Mouse (Mus musculus): ENCODE measurements at regions not wholly inside any gene's neighbourhood (a gene's known extent, or its start where the extent isn't known, plus 50 kb on each side); places are given as distances from the start of the nearest gene placed in this dataset.

DNA sequence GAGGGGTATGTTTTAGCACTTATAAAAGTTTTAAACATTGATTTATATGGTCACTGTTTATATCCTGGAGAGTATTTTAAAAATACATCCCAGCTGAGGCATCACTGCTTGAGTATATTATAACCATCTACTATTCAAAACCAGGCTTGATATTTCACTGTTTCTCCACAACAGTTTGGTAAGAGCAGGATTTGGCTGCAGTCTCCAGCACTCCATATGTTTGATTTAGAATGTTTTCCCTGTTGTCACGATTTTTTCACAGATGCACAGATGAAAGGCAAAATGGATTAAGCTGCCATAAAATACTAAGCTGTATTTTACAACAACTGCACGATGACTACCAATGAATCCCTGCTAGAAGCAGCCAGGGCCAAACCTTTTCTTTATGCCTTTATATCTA, 166.6 kb downstream of the Cox7b2 start:
- no peak for DNase-seq (ENCODE audit: low read depth)

DNA sequence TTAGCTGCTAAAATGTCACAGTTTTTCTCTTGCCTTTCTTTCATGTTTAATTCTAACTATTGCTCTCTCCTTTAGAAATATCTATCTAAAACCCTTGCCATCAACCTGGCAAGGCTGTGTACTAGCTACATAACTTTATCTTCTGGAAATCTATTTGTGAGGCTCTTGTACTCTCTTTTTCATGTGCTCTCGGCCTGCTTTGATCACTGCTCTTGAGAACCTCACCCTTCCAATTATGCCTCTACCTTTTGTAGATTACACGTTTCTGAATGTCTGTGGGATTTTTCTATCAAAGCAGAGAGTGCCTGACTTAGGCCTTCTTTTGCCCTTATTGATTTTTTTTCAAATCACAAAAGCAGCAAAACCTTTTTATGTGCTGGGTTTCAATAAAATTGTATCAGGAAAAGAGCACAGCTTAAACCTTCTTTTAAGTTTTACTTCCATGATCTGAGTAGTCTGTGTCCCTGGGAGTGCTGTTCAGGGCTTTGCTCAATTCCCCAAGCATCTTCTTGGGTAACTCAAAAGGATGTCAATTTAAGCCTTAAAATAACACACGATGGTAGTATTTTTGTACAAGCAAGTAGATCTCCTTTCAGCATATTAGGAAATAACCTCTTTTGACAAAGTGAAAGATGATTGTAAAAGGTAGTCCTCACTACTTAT, 181.7 kb downstream of the Cox7b2 start:
- no peak for DNase-seq (ENCODE audit: low read depth)

GRCm38 (mm10) chr5:71341512-71341911, 206.5 kb downstream of the Cox7b2 start:
- DNase-seq (ENCODE audit: low read depth) = no peak

- DNase-seq (ENCODE audit: low read depth) = no peak
Observed at GRCm38 (mm10) chr5:71309414-71309813, 213.8 kb upstream of the Gabra2 start.

DNA sequence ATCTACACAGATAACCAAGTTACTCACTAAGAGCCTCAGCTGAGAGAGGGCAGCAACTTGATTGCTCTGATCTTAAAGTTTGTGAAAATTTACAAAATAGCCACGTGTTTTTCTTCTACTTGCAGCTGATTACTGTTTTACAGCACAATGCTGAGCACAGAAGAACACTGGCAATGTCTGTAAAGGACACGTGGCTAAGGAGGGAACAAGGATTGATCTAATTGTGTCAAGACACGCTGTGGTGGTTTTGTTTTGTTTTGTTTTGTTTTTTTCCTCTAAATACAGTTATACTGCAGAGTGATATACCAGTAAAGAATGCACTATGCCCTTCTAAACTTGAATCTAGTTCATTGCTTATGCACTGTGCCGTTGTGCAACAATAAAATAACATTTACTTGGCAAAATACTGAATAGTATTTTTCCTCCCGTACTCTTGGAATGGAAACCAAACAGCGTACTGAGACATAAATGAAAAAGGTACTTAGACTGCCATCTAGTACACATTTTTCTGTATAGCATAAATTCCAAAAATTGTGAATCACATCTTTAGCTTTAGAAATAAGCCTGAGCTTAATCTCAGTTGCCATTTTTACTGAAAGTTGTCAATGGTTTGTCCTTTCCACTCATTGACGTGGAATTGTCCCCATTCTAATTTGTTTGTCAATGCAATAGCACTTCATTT, 166.7 kb upstream of the Gabra2 start:
- peak; percentile 7 for DNase-seq (ENCODE audit: low read depth)

DNA sequence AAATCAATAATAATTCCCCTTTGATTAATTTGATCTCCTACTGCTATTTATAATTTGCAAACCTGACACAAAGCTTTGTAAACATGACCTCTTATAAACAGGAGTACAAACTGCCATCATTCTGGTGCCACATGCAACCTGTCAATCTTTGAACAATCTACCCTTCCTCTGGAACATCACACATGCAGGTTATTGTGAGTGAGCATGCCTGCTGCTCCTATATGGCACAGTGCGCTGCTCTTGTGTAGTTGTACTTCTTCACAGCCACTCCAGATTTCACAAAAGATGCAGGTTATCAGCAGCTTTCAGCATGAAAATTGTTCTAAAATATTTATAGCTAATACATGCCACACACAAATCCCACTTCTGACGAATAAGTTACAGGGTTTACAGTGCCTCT, 153.6 kb upstream of the Gabra2 start:
- DNase-seq (ENCODE audit: low read depth) = no peak

- no peak for DNase-seq (ENCODE audit: low read depth)
Observed at GRCm38 (mm10) chr5:71248318-71249135, 152.9 kb upstream of the Gabra2 start.

DNA sequence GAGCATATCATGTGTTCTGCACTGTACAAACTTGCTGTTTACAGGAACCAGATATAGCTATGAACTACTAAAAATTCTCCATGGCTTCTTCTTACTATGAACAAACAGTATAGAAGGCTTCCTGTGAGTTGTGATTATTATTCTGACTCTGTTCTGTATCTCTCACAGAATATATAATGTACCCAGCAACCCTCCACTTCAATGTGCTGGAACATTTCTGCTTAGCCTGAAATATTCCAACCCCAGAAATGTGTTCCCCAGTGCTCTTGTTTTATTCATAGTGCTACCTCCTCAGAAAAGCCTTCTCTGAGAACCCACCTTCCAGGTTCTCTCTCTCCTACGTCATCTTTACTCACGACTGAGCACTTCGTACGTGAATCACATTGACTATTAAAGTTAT, 132.0 kb upstream of the Gabra2 start:
- DNase-seq (ENCODE audit: low read depth) = no peak

DNA sequence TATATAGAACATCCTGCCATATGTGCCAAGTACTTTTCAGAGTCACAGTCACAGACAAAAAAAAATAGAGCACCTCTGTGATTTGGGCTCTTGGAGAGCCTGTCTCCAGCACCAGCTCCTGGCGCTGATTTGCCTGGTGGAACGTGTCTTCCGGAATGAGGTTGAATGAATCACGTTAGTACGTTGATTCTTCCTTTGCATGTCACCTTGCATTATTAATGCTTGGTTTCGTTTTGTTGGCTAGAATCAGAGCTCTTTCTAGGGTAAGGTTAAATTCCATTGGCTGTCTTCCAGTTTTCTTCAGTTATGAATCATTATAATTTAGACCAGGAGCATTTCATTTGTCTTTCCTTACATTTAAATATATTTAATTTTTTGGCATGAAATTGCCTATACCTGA, 105.2 kb upstream of the Gabra2 start:
- no peak for DNase-seq (ENCODE audit: low read depth)

GRCm38 (mm10) chr5:71177316-71177715, 81.7 kb upstream of the Gabra2 start:
- no peak for DNase-seq (ENCODE audit: low read depth)

DNA sequence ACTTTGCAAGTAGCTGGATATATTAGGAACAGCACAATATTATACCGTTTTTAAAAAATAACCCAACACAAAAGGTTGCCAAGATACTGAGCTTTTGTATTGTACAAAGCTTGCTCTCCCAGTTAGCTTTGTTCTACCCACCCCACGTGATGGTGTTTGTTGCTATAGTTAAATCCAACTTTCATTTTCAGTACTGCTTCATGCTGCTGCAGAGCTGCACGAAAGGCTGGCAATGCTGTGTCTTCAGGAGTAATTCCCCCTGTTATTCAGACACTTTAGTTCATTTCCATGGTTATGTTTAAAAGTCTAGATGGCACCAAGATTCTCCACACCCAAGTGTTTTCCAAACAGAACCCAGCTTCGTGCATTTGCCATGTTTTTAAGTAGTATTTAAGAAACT, 74.7 kb upstream of the Gabra2 start:
- peak; percentile 44 for DNase-seq (ENCODE audit: low read depth)

Measured in 416B (cell line).